Mouse (Mus musculus) intestine, embryonic 14.5 days (tissue): ENCODE data around the gene Apeh. TPM values are rescaled to one million over a fixed set of nuclear protein-coding genes. Genes with fewer than 3 reads are reported as not detected.

ENCODE experiments used
- ATAC-seq: fragments of 200-750 bp; cut with Nextera tagmentation; replicated peaks from 2 replicates; pipeline ENCODE4 v1.8.0; 2017; ENCODE audit warnings: low read depth, moderate number of reproducible peaks, moderate TSS enrichment, moderate library complexity; ENCODE audit not compliant: low FRiP score, low TSS enrichment
- DNase-seq: peaks from one replicate; pipeline ENCODE4 v3.0.0-alpha.2; 2018; ENCODE audit warnings: low spot score
- H3K27ac ChIP-seq: fragments of 300-500 bp; sonication (generic); 2 replicates; pipeline ENCODE4 v1.5.1; 2014; ENCODE audit warnings: low read depth, mild to moderate bottlenecking, control low read depth
- H3K27me3 ChIP-seq: fragments of 300-500 bp; sonication (generic); replicated peaks from 2 replicates; pipeline ENCODE4 v1.6.1; 2014; ENCODE audit warnings: low read length, control low read depth; ENCODE audit not compliant: control insufficient read depth, insufficient read depth
- H3K36me3 ChIP-seq: fragments of 300-500 bp; sonication (generic); 2 replicates; pipeline ENCODE4 v1.6.1; 2014; ENCODE audit warnings: low read length, control low read depth; ENCODE audit not compliant: control insufficient read depth, insufficient read depth
- H3K4me1 ChIP-seq: fragments of 300-500 bp; sonication (generic); replicated peaks from 2 replicates; pipeline ENCODE4 v1.6.1; 2014; ENCODE audit warnings: low read length, control low read depth, mixed read lengths; ENCODE audit not compliant: control insufficient read depth, insufficient read depth
- H3K4me2 ChIP-seq: fragments of 300-500 bp; sonication (generic); 2 replicates; pipeline ENCODE4 v1.6.1; 2014; ENCODE audit warnings: low read length
- H3K4me3 ChIP-seq: fragments of 300-500 bp; sonication (generic); 2 replicates; pipeline ENCODE4 v1.5.1; 2014; ENCODE audit warnings: low read depth, low read length, control low read depth, mixed read lengths
- H3K9ac ChIP-seq: fragments of 300-500 bp; sonication (generic); 2 replicates; pipeline ENCODE4 v1.6.1; 2014; ENCODE audit warnings: mild to moderate bottlenecking, low read length
- H3K9me3 ChIP-seq: fragments of 300-500 bp; sonication (generic); 2 replicates; pipeline ENCODE4 v1.6.1; 2016; ENCODE audit warnings: low read length, control low read depth; ENCODE audit not compliant: control insufficient read depth
- WGBS: fragments of 180-500 bp; shearing (Covaris S2); extraction: QIAGEN DNeasy Blood & Tissue Kit; methylation state at CpG from one replicate; pipeline ENCODE4 v1.1.7; 2014; 5-methylcytosine and 5-hydroxymethylcytosine counted together
- polyA plus RNA-seq: library from polyadenylated mRNA; unstranded; fragments of >200 nt; fragmentation: Nextera tagmentation; extraction: Ambion mirVana; gene quantifications from 2 replicates; pipeline ENCODE4 v1.2.1, GENCODE M21; 2014

Gene Apeh
- polyA plus RNA-seq, 1 experiment from 2014 or later: 57.7 TPM

DNA sequence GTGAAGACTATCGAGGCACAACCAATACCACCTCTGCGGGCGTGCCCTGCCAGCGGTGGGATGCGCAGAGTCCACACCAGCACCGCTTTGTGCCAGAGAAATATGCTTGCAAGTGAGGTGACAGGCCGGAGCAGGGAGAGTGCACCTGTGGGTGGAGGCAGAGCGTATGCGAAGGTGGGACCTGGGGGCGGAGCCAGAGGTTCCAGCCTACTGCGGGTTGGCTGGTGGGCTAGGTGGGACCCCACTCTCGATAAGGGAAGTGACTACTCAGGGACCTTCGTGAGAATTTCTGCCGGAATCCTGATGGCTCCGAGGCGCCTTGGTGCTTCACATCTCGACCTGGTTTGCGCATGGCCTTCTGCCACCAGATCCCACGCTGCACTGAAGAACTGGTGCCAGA is 11.9 kb downstream of the Apeh start:
- WGBS: 5% methylated on average over 19 of the region's 19 CpGs
- Histone ChIP-seq H3K27ac (no peak overlapping the region), H3K9me3 (no peaks in the 10 kb centered on the region), H3K4me1 (peaks cover 9% of the 10 kb centered on the region; the same call in 1 of the 2 replicates), H3K27me3 (peaks cover 37% of the 10 kb centered on the region), H3K9ac (no peak overlapping the region), H3K4me2 (peak overlapping the region; percentile 18), H3K4me3 (no peak overlapping the region), H3K36me3 (peaks cover 35% of the 10 kb centered on the region)
- ATAC-seq: no peak
- DNase-seq: peak; percentile 62

DNA sequence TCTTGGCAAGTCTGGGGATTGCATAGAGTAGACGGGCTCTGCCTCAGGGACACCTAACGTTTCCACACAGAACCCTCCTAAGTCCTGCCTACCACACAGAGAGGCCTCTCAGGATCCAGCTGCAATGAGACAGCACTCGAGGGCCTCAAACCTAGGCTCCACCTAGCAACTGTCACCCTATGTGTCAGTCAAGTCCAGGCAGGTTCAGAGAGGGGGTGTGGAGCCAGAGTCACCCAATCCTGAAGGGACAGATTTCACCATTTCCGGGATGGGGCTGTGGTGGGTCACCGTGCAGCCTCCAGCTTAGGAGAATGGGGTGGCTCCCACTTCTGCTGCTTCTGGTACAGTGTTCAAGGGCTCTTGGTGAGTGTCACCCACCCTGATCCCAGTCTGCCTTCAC is 14.2 kb downstream of the Apeh start, which contains the start of gene Mst1:
Gene Mst1, plus strand, starts transcription at position 269 of the 400 bp plus-strand sequence.
- no peak within 1 kb of the TSS for H3K27ac ChIP-seq
- H3K36me3 ChIP-seq: peaks cover 11% of the 10 kb centered on the region
- peak within 1 kb of the TSS; percentile 95 for H3K4me3 ChIP-seq
- H3K27me3 ChIP-seq: peaks cover 37% of the 10 kb centered on the region
- WGBS: 82% methylated on average over 5 of the region's 5 CpGs
- peak within 1 kb of the TSS; percentile 94 for H3K9ac ChIP-seq
- no peak for ATAC-seq
- no peaks in the 10 kb centered on the region for H3K9me3 ChIP-seq
- peak within 1 kb of the TSS; percentile 95 for H3K4me2 ChIP-seq
- DNase-seq: no peak
- H3K4me1 ChIP-seq: peaks cover 9% of the 10 kb centered on the region; the same call in 1 of the 2 replicates

DNA sequence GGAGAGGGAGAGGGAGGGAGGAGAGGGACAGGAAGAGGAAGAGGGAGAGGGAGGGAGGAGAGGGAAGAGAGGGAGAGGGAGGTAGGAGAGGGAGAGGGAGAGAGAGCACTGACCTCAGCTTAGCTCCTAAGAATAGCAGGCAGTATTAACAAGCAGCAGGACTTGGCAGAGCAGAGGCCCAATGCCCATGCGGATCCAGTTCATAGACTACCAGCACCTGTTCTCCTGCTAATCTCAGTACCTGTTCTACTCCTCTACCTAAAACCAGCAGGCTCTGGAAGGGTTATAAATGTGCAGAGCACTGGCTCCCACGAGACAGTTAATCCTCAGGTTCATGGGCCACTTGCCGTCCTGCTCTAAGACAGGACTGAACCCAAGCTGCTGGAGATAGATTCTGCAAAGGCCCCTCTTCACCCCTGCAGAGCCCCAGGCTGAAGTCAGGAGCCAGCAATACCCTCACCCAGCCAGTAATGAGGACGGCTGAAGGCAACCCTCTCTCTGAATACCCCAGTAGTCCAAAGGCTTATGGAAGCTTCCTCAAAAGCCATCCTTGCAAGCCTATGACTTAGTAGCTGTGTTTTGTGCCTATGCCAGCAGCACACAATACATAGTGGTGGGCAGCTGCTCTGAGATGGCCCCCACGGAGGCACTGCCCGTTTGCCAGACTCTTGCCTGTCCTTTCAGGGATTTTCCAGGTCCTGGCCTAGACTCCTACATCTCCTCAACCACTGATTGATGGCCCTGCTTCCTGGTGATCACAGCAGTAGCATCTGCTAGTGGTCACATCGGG is 21.1 kb downstream of the Apeh start:
- H3K4me3 ChIP-seq: no peak overlapping the region
- no peak overlapping the region for H3K27ac ChIP-seq
- H3K36me3 ChIP-seq: peaks cover 17% of the 10 kb centered on the region; the same call in 1 of the 2 replicates
- WGBS: 63% methylated on average over 7 of the region's 7 CpGs
- H3K4me2 ChIP-seq: no peak overlapping the region
- H3K9ac ChIP-seq: no peak overlapping the region
- no peak for DNase-seq
- ATAC-seq: no peak
- H3K27me3 ChIP-seq: no peaks in the 10 kb centered on the region
- H3K4me1 ChIP-seq: peaks cover 6% of the 10 kb centered on the region; the same call in 1 of the 2 replicates
- H3K9me3 ChIP-seq: no peaks in the 10 kb centered on the region

DNA sequence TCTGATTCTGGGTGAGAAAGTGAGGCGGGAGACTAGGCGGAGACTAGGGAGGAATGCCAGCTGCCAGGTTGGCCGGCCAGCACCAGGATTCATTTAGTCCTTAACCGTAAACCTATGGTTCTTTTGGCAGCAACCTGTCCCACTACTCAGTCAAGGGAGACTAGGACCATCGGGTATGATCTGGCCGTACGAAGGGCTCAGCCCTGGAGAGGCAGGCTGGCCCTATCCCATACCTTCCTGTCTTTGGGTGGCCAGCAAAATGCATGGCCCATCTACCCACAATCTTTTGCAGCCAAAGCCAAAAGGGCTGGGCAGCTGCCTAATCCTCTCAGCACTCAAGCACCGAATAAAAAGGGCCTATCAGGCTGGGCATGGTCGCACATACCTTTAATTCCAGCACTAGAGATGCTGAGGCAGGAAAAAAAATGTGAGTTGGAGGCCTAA is 21.9 kb downstream of the Apeh start:
- no peak overlapping the region for H3K9ac ChIP-seq

DNA sequence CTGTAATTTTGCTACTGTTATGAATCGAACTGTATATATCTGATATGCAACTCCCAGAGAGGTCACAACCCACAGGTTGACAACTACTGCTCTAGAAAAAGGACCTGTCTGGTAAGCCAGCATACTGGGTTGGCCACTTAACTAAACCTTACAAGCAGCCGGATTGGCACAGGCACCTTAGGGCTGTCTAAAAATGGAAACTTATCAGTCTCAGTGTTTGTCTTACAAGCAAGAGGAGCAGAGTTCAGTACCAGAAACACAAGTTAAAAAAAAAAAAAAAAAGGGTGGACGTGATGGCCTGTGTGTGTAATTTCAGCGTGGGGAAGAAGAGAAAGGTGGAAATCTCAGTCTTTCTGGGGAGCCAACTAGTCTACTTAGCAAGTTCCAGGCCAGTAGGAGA is 22.6 kb downstream of the Apeh start:
- no peaks in the 10 kb centered on the region for H3K9me3 ChIP-seq
- no peak overlapping the region for H3K9ac ChIP-seq
- no peaks in the 10 kb centered on the region for H3K4me1 ChIP-seq
- 77% methylated on average over 4 of the region's 4 CpGs for WGBS
- DNase-seq (no peak), ATAC-seq (no peak)
- peaks cover 17% of the 10 kb centered on the region; the same call in 1 of the 2 replicates for H3K36me3 ChIP-seq
- no peaks in the 10 kb centered on the region for H3K27me3 ChIP-seq
- H3K4me3 ChIP-seq: no peak overlapping the region
- H3K27ac ChIP-seq: no peak overlapping the region
- H3K4me2 ChIP-seq: no peak overlapping the region

More for the DNA sequence above, 21.9 kb downstream of the Apeh start:
- H3K9me3 ChIP-seq: no peaks in the 10 kb centered on the region
- 0 out of 2 replicates have a peak overlapping the region, but pooled peaks have one; percentile 2 for H3K27ac ChIP-seq
- DNase-seq: no peak
- H3K4me3 ChIP-seq: no peak overlapping the region
- peaks cover 17% of the 10 kb centered on the region; the same call in 1 of the 2 replicates for H3K36me3 ChIP-seq
- H3K4me2 ChIP-seq: no peak overlapping the region
- WGBS: 56% methylated on average over 9 of the region's 9 CpGs
- no peaks in the 10 kb centered on the region for H3K27me3 ChIP-seq
- no peaks in the 10 kb centered on the region for H3K4me1 ChIP-seq
- no peak for ATAC-seq

DNA sequence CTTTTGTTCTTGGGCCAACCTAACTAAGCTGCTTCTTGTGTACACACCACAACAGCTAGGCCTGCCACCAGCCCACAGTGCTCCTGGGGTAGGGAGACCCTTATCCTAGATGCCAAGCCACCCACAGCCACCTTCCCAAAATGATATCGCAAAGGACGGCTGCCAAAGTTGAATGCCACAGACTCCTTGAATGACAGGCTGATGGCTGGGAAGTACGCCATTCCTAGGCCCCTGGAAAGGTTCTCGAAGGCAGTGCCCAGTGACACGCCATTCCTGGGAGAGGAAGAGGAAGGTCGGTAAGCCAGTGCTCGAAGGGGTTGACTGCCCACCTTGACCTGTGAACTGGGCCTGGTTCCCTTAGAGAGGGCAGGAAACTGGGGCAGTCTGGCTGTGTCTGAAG is 24.9 kb downstream of the Apeh start:
- WGBS: 89% methylated on average over 7 of the region's 7 CpGs
- ATAC-seq (no peak), DNase-seq (no peak)
- H3K36me3 ChIP-seq: peaks cover 17% of the 10 kb centered on the region; the same call in 1 of the 2 replicates
- no peaks in the 10 kb centered on the region for H3K9me3 ChIP-seq
- H3K4me2 ChIP-seq: no peak overlapping the region
- H3K27me3 ChIP-seq: no peaks in the 10 kb centered on the region
- H3K27ac ChIP-seq: no peak overlapping the region
- no peaks in the 10 kb centered on the region for H3K4me1 ChIP-seq
- H3K9ac ChIP-seq: no peak overlapping the region
- no peak overlapping the region for H3K4me3 ChIP-seq

DNA sequence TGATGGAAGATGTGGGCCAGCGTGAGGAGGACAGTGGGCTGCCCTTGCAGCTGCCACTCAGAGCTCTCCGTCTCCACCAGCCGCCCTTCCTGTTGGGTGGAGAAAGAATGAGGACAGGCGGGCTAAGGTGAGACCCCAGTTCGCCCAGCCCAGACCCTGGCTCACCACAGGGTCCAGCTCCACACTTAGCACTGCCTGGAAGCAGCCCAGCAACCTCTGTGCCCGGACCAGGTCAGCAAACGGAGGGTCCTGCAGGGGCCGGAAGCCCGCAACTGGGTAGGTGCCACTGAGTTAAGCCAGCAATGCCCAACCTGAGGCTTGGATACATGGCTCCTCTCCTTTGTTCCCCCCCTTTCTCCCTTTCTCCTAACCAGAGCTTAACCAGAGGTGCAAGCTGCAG is 25.4 kb downstream of the Apeh start:
- Histone ChIP-seq H3K9me3 (no peaks in the 10 kb centered on the region), H3K36me3 (peaks cover 21% of the 10 kb centered on the region), H3K27ac (no peak overlapping the region), H3K9ac (no peak overlapping the region), H3K4me1 (no peaks in the 10 kb centered on the region), H3K4me2 (no peak overlapping the region), H3K4me3 (no peak overlapping the region), H3K27me3 (no peaks in the 10 kb centered on the region)
- ATAC-seq (no peak), DNase-seq (no peak)
- 86% methylated on average over 9 of the region's 9 CpGs for WGBS

DNA sequence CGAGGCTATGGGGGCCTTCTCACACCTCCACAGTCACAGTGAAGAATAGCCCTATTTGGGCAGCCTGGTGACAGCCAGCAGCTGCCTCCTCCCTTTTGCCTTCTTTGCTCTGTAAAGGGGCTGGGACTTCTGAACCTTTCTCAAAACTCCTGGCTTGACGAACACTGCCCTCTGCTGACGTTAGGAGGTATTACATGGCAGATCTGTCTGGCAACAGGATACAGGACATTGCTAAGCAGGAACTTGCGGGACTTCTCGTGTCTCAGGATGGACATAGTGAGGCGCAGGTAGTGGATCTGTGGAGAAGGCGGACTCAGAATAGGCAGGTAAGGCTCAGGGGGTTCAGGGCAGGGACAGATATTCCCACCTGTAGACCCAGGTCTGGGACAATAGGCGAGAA is 26.5 kb downstream of the Apeh start:
- Histone ChIP-seq H3K27me3 (no peaks in the 10 kb centered on the region), H3K4me2 (no peak overlapping the region), H3K9me3 (no peaks in the 10 kb centered on the region), H3K4me1 (no peaks in the 10 kb centered on the region), H3K9ac (no peak overlapping the region), H3K4me3 (no peak overlapping the region), H3K27ac (no peak overlapping the region), H3K36me3 (peaks cover 32% of the 10 kb centered on the region)
- ATAC-seq: 0 out of 2 replicates have a peak, but pooled peaks have one; percentile 33
- DNase-seq: peak; percentile 96
- 20% methylated on average over 8 of the region's 8 CpGs for WGBS
